Comparison of ENCODE assay signal across 22 mouse cellular contexts in the genomic region with DNA sequence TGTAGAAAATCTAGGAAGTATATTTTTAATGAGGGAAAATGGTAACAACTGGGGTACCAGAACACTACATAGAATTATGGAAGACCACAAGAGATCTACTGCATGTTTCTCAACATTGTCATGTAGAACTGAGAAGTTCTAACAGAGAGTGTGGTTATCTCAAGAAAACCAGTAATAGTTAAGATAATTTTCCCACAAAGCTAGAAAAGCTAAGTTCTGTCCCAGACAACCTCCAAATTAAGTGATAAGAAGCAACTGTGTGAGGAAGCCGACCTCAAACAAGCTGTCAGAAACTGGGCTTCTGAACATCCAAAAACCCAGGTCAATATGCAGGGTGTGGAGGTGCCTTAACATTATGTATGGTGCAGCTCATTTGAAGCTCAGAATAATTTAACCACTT.
"Had no signal": no experiment of that assay in that cellular context is flagged by ENCODE, and none has a peak within 500 bp of the region (broad histone marks: within the 10 kb centered on the region; RNA-seq: fewer than 3 reads in every experiment).

No protein-coding gene starts in this region.

- ATAC-seq: hindbrain, embryonic 16.5 days; inflammation-experienced regulatory T-cells, adult 6 months; intestine, embryonic 15.5 days; intestine, postnatal 0 days; liver, embryonic 12.5 days had no signal

- H3K9ac ChIP-seq: heart, embryonic 12.5 days; hindbrain, embryonic 12.5 days; hindbrain, embryonic 14.5 days; intestine, embryonic 15.5 days; limb, embryonic 12.5 days; limb, embryonic 15.5 days; liver, embryonic 12.5 days had no signal

- H3K4me3 ChIP-seq: gastrocnemius, adult 2 months; heart, embryonic 10.5 days; heart, embryonic 12.5 days; hindbrain, embryonic 10.5 days; hindbrain, embryonic 12.5 days; intestine, embryonic 15.5 days; layer of hippocampus, adult 2 months; left cerebral cortex, adult 2 months; limb, embryonic 12.5 days; limb, embryonic 15.5 days; liver, embryonic 12.5 days had no signal

- H3K4me1 ChIP-seq: heart, embryonic 10.5 days; heart, embryonic 12.5 days; hindbrain, embryonic 10.5 days; intestine, embryonic 15.5 days; limb, embryonic 12.5 days; liver, embryonic 12.5 days had no signal

- H3K27ac ChIP-seq: gastrocnemius, adult 2 months; heart, embryonic 10.5 days; hindbrain, embryonic 10.5 days; hindbrain, embryonic 12.5 days; hindbrain, embryonic 14.5 days; intestine, embryonic 15.5 days; layer of hippocampus, adult 2 months; left cerebral cortex, adult 2 months; liver, embryonic 12.5 days had no signal

- H3K27me3 ChIP-seq: heart, embryonic 12.5 days; hindbrain, embryonic 12.5 days; intestine, embryonic 15.5 days; limb, embryonic 12.5 days; limb, embryonic 15.5 days; liver, embryonic 12.5 days had no signal

- H3K4me2 ChIP-seq: heart, embryonic 12.5 days; hindbrain, embryonic 12.5 days; hindbrain, embryonic 14.5 days; intestine, embryonic 15.5 days; limb, embryonic 12.5 days; limb, embryonic 15.5 days; liver, embryonic 12.5 days had no signal

- H3K9me3 ChIP-seq: heart, embryonic 10.5 days; heart, embryonic 12.5 days; hindbrain, embryonic 10.5 days; hindbrain, embryonic 12.5 days; intestine, embryonic 15.5 days; limb, embryonic 12.5 days; limb, embryonic 15.5 days; liver, embryonic 12.5 days had no signal

- DNase-seq: gastrocnemius, adult 2 months; gastrocnemius, postnatal 10 days; gastrocnemius, postnatal 25 days; heart, postnatal 4 days; kidney, postnatal 10 days; kidney, postnatal 25 days; kidney, postnatal 4 days; left cerebral cortex, postnatal 4 days had no signal

- H3K36me3 ChIP-seq: heart, embryonic 10.5 days; heart, embryonic 12.5 days; hindbrain, embryonic 10.5 days; hindbrain, embryonic 12.5 days; intestine, embryonic 15.5 days; limb, embryonic 12.5 days; limb, embryonic 15.5 days; liver, embryonic 12.5 days had no signal
